Mouse (Mus musculus) thymus, postnatal 4 days (tissue): Measurements from ENCODE around the gene Mbnl1.

Experiments
- DNase-seq: peaks from one replicate; pipeline ENCODE4 v3.0.0; 2021

Mbnl1 gene

GRCm38 (mm10) chr3:60524127-60524526 is 51.5 kb downstream of the Mbnl1 start:
- DNase-seq: no peak

- DNase-seq: no peak
These were observed 58.7 kb downstream of the Mbnl1 start for GRCm38 (mm10) chr3:60531286-60531685.

- no peak for DNase-seq
These were observed 59.2 kb downstream of the Mbnl1 start for GRCm38 (mm10) chr3:60531826-60532225.

- no peak for DNase-seq
These were observed 62.6 kb downstream of the Mbnl1 start for GRCm38 (mm10) chr3:60535224-60535623.

- DNase-seq: no peak
These were observed 64.4 kb downstream of the Mbnl1 start for GRCm38 (mm10) chr3:60537063-60537462.

DNA sequence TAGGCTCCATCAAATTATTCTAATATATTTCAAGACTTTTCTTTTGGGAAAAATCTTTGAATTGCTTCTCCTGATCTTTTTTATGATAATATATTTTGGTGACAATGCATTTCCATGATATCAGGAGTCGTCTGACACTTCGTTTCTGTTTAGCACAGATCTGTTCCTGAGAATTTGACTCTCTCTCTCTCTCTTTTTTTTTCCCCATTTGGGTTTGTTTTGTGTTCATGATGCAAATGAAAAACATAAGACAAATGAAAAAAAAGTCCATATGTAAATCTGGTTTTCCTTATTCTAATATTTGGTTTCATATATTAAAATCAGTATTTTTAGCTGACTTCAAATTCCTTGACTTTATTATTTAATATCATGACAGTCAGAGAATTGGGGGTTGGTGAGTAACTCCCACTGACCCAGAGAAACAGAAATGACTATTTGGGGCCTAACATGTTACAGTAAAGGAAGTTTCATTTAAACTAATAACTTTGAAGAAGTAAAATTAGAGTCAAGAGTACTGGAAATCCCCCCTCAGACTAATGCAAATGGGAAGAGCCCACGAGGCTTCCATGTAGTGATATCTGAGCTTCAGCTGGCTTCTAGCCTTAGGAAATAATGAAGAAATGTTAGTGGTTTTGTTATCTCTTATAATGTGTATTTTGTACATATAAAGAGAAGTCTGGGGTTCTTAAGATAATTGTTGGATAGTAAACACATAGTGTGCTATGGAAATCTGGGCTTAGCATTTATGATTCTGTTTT is 65.8 kb downstream of the Mbnl1 start:
- no peak for DNase-seq

DNA sequence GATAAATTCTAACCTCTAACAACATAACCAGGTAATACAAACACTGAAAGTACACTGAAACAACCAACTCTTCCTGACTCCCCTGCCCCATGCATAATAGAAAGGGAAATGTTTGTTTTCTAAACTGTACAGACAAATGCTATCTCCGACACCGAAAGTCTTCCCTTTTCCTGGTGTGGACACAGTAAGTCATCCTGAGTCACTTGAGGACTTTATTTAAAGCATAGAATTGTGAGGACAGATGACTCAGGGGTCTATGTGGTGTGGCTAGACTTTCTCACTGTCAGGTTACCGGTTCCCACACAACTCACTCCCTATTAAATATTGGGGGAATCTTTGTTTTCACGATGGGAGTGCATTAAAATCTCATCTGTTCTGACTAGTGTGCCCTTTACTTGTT is 68.5 kb downstream of the Mbnl1 start:
- no peak for DNase-seq

- no peak for DNase-seq
These were observed 73.6 kb downstream of the Mbnl1 start for GRCm38 (mm10) chr3:60546196-60546595.

DNA sequence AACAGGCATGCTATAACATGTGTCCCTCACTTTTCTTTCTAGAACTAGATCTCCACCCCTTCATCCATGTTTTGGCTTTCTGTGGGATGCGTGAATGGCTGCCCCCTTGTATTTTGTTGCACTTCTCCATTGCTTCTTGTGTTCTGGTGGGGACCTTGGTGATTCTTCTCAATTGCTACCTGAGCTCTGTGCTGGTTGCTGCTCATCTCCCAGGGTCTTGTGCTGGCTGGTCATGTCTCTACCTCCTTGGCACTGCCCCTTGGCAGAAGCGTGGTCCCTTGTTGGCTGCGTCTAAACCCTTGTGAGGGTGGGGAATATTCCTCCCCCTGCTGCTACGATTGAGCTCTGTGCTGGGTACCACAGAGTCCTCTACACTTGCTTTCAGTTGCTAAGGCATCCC is 74.3 kb downstream of the Mbnl1 start:
- no peak for DNase-seq

DNA sequence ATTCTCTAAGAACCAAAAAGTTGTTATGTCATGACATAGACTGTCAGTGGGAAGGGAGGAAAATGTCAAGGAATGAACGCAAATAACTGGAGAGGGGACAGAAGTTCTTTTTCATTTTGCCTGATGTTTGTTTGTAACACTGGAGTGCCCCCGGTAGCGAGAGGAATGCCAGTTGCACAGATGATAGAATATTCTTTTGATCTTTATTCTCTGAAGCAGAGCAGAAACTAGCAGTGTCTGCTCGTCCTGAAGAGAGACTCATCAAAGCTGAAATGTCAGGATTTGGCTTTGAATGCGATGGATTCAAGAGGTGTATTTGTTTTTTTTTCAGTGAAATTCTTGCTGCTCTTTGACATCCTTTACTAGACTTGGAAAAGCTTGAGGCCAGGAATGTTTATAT is 77.9 kb downstream of the Mbnl1 start:
- no peak for DNase-seq

DNA sequence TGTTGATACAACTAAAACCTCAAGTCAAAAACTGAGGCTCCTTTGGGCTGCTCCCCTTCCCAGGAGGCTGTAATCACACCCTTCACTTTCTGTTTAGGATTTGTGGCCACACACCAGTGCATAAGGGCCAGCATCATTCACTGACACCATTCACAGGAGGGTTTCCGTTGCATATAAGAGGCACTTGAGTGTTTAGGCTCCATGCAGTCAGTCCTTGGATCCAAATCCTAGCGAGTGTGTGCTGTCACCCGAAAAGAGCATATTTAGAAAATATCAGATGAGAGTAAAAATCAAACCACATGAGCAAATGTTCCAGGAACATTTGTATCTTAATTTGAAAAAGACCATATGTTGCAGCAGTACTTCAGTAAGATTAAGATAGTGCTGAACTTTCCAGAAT is 79.0 kb downstream of the Mbnl1 start:
- no peak for DNase-seq

DNA sequence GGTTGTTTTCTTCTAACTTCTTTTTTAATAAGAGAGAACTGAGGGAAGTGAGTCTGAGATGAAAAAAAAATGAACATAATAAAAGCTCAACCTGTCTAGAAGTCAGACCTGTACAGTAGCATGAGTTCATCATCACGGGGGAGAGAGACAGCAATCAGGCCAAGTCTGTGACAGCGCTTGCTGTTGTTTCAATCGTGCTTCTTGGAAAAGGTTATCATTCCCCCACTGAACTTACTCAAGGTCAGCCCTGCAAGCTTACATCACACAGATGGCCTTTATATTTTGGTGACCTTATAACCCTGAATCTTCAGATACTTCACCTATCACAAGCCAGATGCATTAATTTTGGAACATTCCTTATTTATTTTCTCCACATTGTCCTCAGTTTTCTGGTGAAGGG is 80.4 kb downstream of the Mbnl1 start:
- DNase-seq: no peak

DNA sequence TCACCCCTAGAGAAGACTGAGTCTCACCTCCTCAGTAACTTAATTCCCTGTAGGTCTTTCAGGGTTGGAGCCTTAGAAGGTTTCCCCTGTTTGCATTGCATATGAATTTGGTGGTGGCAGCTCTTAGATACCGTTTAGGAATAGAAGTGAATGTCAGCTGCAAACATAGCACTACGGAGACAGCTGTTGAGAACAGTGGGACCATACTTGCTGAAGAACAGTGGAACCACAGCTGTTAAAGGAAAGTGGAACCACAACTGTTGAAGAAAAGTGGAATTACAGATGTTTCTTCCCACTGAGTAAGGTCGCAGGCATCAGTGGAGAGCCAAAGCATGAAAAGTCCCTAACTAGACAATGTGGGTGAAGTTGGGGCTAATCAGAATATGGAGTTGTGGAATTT is 84.0 kb downstream of the Mbnl1 start:
- DNase-seq: no peak

DNA sequence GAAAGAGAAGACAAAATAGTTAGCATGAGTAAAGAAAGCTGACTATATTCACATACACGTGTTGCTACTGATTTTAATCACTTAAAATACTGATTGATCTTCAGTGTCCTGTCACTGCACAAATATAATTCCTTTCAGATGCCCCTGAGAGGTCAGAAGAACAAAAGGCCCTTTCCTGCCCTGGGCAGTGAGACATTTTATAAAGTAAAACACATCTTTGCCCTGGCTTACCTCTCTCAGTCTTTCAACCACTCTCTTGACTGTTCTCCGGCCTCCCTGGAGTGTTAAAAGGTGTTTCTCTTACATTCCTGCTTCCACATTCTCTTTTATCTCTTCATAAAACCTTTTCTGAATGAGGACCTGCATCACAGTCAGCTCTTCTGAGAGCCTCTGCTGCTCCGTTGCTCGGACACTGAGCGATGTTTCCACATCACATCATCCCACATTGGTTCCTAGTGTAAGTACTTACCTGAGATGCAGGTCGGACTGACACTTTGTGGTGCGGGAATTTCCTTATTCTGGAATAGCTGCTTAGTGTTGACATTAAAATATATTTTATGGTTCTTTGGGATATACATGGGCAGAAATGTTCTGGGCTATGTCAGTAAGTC is 85.7 kb downstream of the Mbnl1 start:
- no peak for DNase-seq

- DNase-seq: no peak
These were observed 87.1 kb downstream of the Mbnl1 start for GRCm38 (mm10) chr3:60559762-60560161.

DNA sequence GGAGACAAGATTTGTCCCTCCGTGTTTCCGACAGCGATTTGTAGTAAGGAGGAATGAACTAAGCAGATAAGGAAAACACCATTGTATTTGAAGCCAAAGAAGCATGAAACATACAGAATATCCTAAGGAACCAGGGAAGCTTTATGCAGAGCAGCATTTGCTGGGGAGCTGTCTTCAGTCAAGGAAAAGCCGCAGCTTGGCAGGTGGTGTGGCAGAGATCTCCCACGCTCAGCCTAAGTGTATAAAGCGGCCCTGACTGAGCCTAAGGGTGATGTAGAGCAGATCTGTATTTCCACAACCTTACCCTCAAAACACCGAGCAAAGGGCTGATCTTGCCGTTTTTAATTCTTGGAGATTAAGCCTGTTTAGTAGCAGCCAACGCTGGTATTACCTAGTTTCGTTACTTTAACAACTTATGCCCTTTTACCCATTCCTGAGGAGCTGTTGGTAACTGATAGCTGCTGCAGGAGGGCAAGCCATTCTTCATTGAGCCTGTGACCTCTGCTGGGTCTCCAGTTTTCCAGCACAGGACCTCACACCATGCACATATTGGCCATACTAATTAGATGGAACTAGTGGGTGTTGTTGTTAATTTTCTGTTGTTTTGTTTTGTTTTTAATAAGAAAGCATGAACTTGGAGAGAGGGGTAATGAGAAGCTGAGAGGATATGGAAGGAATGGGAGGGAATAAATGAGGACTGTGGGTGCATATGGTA is 91.1 kb downstream of the Mbnl1 start:
- DNase-seq: no peak

DNA sequence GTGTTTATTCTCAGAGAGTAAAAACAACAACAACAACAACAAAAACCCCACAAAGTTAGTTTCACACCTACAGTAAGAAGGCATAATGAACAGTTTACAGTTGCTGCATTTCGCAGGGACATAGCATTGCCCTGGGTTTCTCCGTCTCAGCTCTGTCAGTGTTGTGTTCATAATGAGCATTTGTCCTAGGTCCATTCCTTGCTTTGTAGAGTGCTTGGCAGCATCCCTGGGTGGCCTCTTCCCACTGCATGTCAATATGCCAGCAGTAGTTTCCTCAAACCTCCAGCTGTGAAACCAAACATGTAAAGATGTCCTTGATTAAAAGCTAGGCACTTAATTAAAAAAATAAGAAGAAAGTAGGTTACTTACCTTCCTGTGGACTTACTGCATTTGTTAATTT is 91.6 kb downstream of the Mbnl1 start:
- DNase-seq: no peak

DNA sequence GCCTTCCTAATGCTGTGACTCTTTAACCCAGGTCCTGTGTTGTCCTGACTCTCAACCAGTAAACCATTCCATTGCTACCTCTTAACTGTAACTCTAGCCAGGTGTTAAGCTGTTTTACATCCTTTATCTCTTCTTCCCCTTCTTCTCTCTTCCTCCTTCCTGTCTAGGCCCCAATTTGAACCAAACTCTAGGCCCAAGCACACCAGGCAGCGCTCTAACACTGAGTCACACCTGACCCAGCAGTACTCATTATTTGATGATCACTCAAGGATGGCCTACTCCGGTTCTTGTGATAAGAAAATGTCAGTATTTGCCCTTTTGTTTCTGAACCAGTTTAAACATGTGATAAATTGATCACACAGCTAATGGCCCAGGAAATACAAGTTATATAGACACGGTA is 92.6 kb downstream of the Mbnl1 start:
- DNase-seq: no peak

DNA sequence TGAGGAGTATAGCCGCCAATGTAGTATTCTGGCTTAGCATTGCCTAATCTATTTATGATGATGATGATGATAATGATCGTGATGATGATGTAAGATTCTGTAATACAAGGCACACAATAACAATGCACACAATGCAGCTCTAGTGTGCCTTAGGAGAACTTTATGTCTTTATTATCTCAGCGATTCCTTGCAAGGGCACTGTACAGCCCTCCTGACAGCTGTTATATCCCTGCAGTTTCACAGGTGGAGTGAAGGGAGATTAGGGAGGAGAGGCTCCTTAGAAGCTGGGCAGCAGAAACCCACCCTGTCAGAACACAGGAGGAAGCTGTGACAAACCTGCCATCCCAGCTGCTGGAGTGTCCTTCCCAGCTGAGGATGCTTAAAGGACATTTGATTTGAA is 93.3 kb downstream of the Mbnl1 start:
- DNase-seq: no peak

DNA sequence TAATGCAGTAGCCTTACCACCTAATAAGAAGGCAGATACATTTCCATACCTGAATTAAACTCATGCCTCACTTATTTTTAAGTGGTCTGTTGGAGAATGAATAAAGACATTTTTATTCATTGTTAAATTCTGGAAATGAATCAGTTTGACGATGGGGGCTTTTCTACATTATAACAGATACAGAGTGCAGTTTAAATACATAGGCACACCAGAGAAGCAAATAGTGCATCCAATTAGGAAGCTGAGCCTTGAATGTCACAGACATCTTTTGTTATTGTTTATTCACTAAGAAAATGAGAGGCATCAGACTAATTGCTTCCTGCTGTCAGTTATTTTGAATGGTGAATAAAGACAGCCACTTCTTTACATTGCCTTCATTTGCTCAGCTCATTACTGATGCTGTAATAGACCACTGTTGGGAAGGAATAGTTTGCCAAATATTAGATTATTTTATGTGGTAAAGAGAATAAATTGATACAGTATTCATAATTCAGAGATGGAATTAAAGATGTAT is 95.6 kb downstream of the Mbnl1 start:
- no peak for DNase-seq

GRCm38 (mm10) chr3:60568801-60569568 is 96.4 kb downstream of the Mbnl1 start:
- no peak for DNase-seq

DNA sequence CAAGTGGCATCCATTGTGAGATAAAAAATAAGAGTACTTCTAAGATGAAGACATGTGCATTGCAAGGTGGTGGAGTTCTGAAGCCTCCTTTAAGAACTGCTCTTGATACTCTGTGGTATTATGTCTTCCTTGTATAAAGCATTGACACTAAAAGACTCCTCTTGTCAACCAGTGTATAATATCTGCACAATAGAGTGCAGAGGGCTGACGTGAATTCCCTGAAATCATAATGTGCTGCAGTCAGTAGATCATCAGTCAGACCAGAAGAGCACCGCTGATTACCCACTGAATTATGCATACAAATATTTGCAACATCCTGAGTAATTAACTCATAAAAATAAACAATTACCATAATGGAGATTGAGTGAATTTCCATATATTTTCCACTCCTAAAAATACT is 97.2 kb downstream of the Mbnl1 start:
- no peak for DNase-seq

GRCm38 (mm10) chr3:60570491-60571022 is 97.9 kb downstream of the Mbnl1 start:
- DNase-seq: no peak
